Mouse (Mus musculus) B cell, adult 67 days (primary cell): ENCODE results near the gene Hba-x. TPM values are rescaled to one million over a fixed set of nuclear protein-coding genes. Genes with fewer than 3 reads are reported as not detected.

Experiments
- total RNA-seq, 2 experiments: library from RNA; stranded (reverse); gene quantifications; 4 replicates each; pipeline ENCODE4 v1.2.4; 2023

The Hba-x gene
- total RNA-seq, result not detected

GRCm38 (mm10) chr11:32276347-32276746, at the start of gene Hba-x:
Hba-x (plus strand) TSS chr11:32276400.

DNA sequence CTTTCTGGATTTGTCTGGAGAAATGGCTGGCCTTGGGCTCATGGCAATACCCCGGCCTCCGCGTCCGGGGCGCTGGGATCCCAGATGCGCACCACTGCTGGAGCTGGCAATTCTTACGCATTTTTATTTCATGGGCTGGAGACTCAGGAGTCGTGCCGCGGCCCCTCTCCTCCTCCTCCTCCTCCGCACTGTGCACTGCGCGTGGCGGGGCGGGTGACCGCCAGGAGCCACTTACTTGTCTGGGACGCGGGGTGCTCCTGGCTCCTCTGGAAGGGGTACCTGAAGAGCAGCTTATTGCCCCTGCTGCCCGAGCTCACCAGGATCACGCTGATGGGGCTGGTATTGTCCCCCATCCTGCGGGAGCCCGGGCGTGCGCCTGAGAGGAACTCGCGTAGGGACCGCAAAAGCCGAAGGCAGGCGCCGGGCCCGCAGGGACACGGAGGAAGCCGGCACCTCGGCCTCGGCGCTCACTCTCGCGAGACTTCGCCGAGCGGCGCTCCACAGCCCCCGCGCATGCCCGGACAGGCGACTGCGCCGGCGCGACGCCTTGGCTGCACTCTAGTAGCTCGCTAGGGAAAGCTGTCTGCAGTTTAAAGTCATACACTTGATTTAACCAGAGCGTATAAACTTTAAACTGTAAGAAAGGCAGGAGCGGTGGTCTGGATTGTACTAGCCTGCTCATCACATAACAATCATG, 8.9 kb upstream of the Hba-x start, which contains the start of gene Nprl3:
TSS of gene Nprl3 (minus strand) at position 520 of the 697 bp plus-strand sequence.

DNA sequence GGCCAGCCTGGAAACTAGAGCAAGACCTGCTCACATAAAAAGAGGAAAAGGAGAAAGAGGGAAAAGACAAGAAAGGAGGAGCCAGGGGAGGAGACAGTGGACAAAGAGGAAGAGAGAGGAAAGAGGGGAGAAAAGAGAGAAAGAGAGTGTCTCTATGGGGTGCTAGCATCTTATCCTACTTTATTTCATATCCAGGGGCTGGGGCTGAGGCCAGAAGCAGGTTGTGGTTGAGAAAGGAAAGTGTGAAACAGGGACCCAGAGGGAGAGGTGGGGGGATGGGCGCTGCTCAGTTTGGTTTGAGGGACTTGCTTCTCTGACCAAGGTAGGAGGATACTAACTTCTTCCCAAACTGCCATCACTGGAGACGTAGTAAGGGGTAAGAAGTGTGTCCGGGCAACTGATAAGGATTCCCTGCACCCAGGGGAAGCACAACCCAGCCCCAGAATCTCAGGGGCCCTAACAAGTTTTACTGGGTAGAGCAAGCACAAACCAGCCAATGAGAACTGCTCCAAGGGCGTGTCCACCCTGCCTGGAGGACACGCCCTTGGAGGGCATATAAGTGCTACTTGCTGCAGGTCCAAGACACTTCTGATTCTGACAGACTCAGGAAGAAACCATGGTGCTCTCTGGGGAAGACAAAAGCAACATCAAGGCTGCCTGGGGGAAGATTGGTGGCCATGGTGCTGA, 7.0 kb downstream of the Hba-x start, which contains the start of gene Hba-a1:
TSS of gene Hba-a1 (plus strand) at position 421 of the 687 bp plus-strand sequence.

DNA sequence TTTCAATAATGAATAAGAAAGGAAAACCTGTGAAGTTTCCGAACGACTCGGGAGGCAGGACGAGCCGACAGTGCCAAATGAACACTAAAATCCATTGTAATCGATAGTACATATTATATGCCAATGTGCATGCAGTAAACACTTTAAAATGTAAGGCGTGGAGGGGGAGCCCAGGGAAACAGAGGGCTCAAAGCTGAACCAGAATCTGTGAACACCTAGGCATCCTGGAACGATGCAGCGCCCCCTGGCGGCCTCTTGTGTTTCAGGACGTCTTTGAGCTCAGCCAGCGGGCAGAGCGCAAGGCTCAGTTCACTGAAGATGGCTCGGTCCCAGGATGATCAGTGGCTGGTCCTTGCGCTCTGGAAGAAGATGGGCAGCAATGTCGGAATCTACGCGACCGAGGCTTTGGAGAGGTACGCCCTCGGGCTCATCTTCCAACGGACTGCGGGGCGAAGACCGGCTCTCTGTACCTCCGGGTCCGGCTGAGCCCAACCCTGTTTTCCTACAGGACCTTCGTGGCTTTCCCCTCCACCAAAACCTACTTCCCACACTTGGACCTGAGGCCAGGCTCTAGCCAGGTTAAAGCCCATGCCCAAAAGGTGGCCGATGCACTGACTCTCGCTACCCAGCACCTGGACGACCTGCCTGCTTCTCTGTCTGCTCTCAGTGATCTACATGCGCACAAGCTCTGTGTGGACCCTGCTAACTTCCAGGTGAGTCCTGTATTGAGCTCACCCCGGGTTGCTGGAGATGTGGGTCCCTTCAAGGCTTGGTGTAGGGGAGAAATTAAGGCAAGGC, 10.7 kb downstream of the Hba-x start, which contains the start of gene Hbq1b:
TSS of gene Hbq1b (plus strand) at position 271 of the 798 bp plus-strand sequence.

DNA sequence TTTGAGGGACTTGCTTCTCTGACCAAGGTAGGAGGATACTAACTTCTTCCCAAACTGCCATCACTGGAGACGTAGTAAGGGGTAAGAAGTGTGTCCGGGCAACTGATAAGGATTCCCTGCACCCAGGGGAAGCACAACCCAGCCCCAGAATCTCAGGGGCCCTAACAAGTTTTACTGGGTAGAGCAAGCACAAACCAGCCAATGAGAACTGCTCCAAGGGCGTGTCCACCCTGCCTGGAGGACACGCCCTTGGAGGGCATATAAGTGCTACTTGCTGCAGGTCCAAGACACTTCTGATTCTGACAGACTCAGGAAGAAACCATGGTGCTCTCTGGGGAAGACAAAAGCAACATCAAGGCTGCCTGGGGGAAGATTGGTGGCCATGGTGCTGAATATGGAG, 20.0 kb downstream of the Hba-x start, which contains the start of gene Hba-a2:
TSS of gene Hba-a2 (plus strand) at position 287 of the 400 bp plus-strand sequence.

GRCm38 (mm10) chr11:32299865-32300264, 23.7 kb downstream of the Hba-x start, which contains the start of gene Hbq1a:
Hbq1a (plus strand) TSS chr11:32300069.

Other genes with a start within 250 kb of the Hba-x start
- 10 to 100 TPM; 25.2 to 46.1 TPM for gene Il9r, start 76.1 kb upstream of the Hba-x start, total RNA-seq
- gene Snrnp25, start 71.0 kb upstream of the Hba-x start, total RNA-seq, result 10 to 100 TPM; 20.0 to 25.8 TPM
- 10 to 100 TPM; 10.3 to 13.0 TPM for gene Rhbdf1, start 54.1 kb upstream of the Hba-x start, total RNA-seq
- gene Mpg, start 49.9 kb upstream of the Hba-x start, total RNA-seq, result 10 to 100 TPM; 21.7 to 27.2 TPM
- 10 to 100 TPM; 68.8 to 83.2 TPM for gene Nprl3, start 8.7 kb upstream of the Hba-x start, total RNA-seq
- 100 to 1,000 TPM in 1 of 2 experiments, 10 to 100 TPM in 1; 23.3 to 338 TPM for gene Hba-a1, start 7.1 kb downstream of the Hba-x start, total RNA-seq
- gene Hbq1b, start 10.6 kb downstream of the Hba-x start, total RNA-seq, result not detected
- 100 to 1,000 TPM in 1 of 2 experiments, 10 to 100 TPM in 1; 11.7 to 226 TPM for gene Hba-a2, start 20.1 kb downstream of the Hba-x start, total RNA-seq
- not detected for gene Hbq1a, start 23.7 kb downstream of the Hba-x start, total RNA-seq
- not detected for gene Sh3pxd2b, start 71.4 kb downstream of the Hba-x start, total RNA-seq
- gene Ubtd2, start 179.0 kb downstream of the Hba-x start, total RNA-seq, result 1 to 10 TPM; 6.1 to 6.7 TPM